Mouse (Mus musculus): Measurements from ENCODE around the gene S1pr4. TPM values are rescaled to one million over a fixed set of nuclear protein-coding genes. Genes with fewer than 3 reads are reported as not detected.

S1pr4 gene
- polyA plus RNA-seq, 1 experiment from 2014 or later: 0.42 TPM

GRCm38 (mm10) chr10:81510246-81510810, 10.4 kb upstream of the S1pr4 start:
- Histone ChIP-seq H3K27ac (no peak overlapping the region), H3K27me3 (ENCODE audit: insufficient read depth, poor library complexity, severe bottlenecking) (peaks cover 25% of the 10 kb centered on the region), H3K9me3 (peaks cover 10% of the 10 kb centered on the region), H3K36me3 (no peaks in the 10 kb centered on the region), H3K4me1 (replicated peaks) (peaks cover 5% of the 10 kb centered on the region), H3K4me3 (no peak overlapping the region)
- WGBS: 84% methylated on average over 14 of the region's 14 CpGs
- no peak for DNase-seq (ENCODE audit: low spot score)

GRCm38 (mm10) chr10:81507691-81508489, 8.0 kb upstream of the S1pr4 start:
- H3K9me3 ChIP-seq: no peaks in the 10 kb centered on the region
- peaks cover 6% of the 10 kb centered on the region for H3K4me1 ChIP-seq (replicated peaks)
- WGBS: 76% methylated on average over 13 of the region's 13 CpGs
- no peaks in the 10 kb centered on the region for H3K36me3 ChIP-seq
- no peak for DNase-seq (ENCODE audit: low spot score)
- peaks cover 32% of the 10 kb centered on the region for H3K27me3 ChIP-seq (ENCODE audit: insufficient read depth, poor library complexity, severe bottlenecking)
- H3K27ac ChIP-seq: no peak overlapping the region
- no peak overlapping the region for H3K4me3 ChIP-seq

DNA sequence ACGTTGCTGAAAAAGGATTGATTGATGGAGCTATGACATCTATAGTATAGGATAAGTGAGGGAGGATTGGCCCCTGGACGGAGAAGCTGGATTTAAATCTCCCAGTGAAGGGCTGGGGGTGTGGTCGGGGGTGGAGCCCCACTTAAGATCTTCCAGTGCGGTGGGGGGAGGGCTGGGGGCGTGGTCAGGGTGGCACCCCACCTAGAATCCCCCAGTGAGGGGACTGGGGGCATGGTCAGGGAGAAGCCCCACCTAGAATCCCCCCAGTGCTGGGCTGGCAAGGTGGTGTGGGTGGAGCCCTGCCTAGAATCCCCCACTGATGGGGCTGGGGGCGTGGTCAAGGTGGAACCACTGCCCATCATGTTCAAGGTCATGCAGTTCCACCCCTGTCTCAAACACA, 7.2 kb upstream of the S1pr4 start:
- Histone ChIP-seq H3K4me1 (replicated peaks) (peaks cover 9% of the 10 kb centered on the region), H3K4me3 (no peak overlapping the region), H3K9me3 (no peaks in the 10 kb centered on the region), H3K27ac (no peak overlapping the region), H3K27me3 (ENCODE audit: insufficient read depth, poor library complexity, severe bottlenecking) (peaks cover 26% of the 10 kb centered on the region), H3K36me3 (no peaks in the 10 kb centered on the region)
- 40% methylated on average over 6 of the region's 6 CpGs for WGBS
- DNase-seq (ENCODE audit: low spot score): no peak

GRCm38 (mm10) chr10:81505016-81505664, 5.2 kb upstream of the S1pr4 start:
- Histone ChIP-seq H3K27me3 (ENCODE audit: insufficient read depth, poor library complexity, severe bottlenecking) (peaks cover 12% of the 10 kb centered on the region), H3K36me3 (no peaks in the 10 kb centered on the region), H3K4me3 (no peak overlapping the region), H3K4me1 (replicated peaks) (peaks cover 9% of the 10 kb centered on the region), H3K9me3 (no peaks in the 10 kb centered on the region), H3K27ac (no peak overlapping the region)
- 76% methylated on average over 15 of the region's 15 CpGs for WGBS
- DNase-seq (ENCODE audit: low spot score): no peak

GRCm38 (mm10) chr10:81502658-81503057, 2.7 kb upstream of the S1pr4 start:
- peak overlapping the region; percentile 46 for H3K4me3 ChIP-seq
- 11% methylated on average over 36 of the region's 36 CpGs for WGBS
- peaks cover 12% of the 10 kb centered on the region for H3K27me3 ChIP-seq (ENCODE audit: insufficient read depth, poor library complexity, severe bottlenecking)
- H3K9me3 ChIP-seq: no peaks in the 10 kb centered on the region
- H3K27ac ChIP-seq: peak overlapping the region; percentile 10; the same call in 1 of the 2 replicates
- no peaks in the 10 kb centered on the region for H3K36me3 ChIP-seq
- peaks cover 26% of the 10 kb centered on the region for H3K4me1 ChIP-seq (replicated peaks)
- peak; percentile 86 for DNase-seq (ENCODE audit: low spot score)

DNA sequence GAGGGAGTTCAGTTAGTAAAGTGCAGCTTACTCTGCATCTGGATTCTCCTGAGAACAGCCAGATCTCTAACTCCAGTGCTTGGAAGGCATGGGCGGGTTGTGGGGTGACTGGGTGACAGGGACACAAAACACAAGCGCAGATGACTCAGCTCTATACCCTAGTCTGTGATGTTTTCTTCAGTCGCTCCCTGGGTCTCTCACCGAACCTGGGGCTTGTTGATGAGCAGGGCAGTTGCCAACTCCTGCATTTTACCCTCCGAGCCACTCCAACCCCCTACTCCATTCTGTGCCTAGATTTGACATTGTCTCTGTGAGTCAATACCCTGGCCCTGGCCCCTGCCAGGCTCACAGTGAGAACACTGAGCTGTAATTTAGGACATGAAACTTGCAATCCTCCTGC, 1.9 kb upstream of the S1pr4 start:
- H3K27me3 ChIP-seq (ENCODE audit: insufficient read depth, poor library complexity, severe bottlenecking): peaks cover 12% of the 10 kb centered on the region
- no peak overlapping the region for H3K4me3 ChIP-seq
- 86% methylated on average over 5 of the region's 5 CpGs for WGBS
- no peaks in the 10 kb centered on the region for H3K9me3 ChIP-seq
- no peak for DNase-seq (ENCODE audit: low spot score)
- peaks cover 33% of the 10 kb centered on the region for H3K4me1 ChIP-seq (replicated peaks)
- H3K36me3 ChIP-seq: no peaks in the 10 kb centered on the region
- no peak overlapping the region for H3K27ac ChIP-seq

DNA sequence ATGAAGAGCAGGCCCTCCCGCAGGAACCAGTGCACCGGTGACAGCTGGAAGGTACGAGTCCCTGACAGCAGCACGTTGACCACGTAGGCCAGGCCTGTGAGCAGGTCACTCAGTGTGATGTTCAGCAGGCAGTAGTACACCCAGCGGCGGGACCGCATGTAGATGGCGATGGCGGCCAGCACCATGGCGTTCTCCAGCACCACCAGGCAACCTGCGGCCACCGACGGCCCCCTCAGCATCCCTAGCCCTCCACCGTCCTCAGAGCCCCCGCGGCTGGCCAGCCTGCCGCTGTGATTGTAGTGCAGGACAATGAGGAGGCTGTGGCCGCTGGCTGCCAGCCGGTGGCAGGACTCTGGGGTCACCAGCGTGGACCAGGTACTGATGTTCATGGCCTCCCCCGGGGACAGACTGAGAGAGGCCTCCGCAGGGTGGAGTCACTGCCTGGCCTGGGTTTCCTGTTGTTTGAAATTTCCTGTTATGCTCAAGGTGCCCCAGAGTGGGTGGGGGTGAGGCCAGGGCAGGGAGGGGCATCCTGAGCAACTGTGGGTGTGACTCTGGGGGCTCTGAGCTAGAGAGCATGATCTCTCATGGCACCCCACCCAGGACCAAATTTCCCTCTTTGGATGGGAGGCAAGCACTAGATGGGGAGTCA, 556 bp downstream of the S1pr4 start:
- DNase-seq (ENCODE audit: low spot score): no peak
- peak overlapping the region; percentile 41; the same call in 1 of the 2 replicates for H3K27ac ChIP-seq
- H3K4me3 ChIP-seq: 0 out of 2 replicates have a peak overlapping the region, but pooled peaks have one; percentile 7
- peaks cover 12% of the 10 kb centered on the region for H3K27me3 ChIP-seq (ENCODE audit: insufficient read depth, poor library complexity, severe bottlenecking)
- H3K9me3 ChIP-seq: no peaks in the 10 kb centered on the region
- 76% methylated on average over 23 of the region's 23 CpGs for WGBS
- H3K36me3 ChIP-seq: no peaks in the 10 kb centered on the region
- H3K4me1 ChIP-seq (replicated peaks): peaks cover 42% of the 10 kb centered on the region

- WGBS: 88% methylated on average over 38 of the region's 38 CpGs
- Histone ChIP-seq H3K36me3 (peaks cover 6% of the 10 kb centered on the region), H3K9me3 (no peaks in the 10 kb centered on the region), H3K4me1 (replicated peaks) (peaks cover 50% of the 10 kb centered on the region), H3K27me3 (ENCODE audit: insufficient read depth, poor library complexity, severe bottlenecking) (peaks cover 8% of the 10 kb centered on the region), H3K4me3 (peak overlapping the region; percentile 7; the same call in 1 of the 2 replicates), H3K27ac (no peak overlapping the region)
- no peak for DNase-seq (ENCODE audit: low spot score)
These were observed 1.3 kb downstream of the S1pr4 start for GRCm38 (mm10) chr10:81498316-81499249.

GRCm38 (mm10) chr10:81497401-81498270, 2.3 kb downstream of the S1pr4 start:
- Histone ChIP-seq H3K36me3 (peaks cover 16% of the 10 kb centered on the region), H3K4me1 (replicated peaks) (peaks cover 49% of the 10 kb centered on the region), H3K9me3 (no peaks in the 10 kb centered on the region), H3K27me3 (ENCODE audit: insufficient read depth, poor library complexity, severe bottlenecking) (no peaks in the 10 kb centered on the region), H3K27ac (0 out of 2 replicates have a peak overlapping the region, but pooled peaks have one; percentile 85), H3K4me3 (peak overlapping the region; percentile 84)
- 86% methylated on average over 17 of the region's 17 CpGs for WGBS
- no peak for DNase-seq (ENCODE audit: low spot score)

DNA sequence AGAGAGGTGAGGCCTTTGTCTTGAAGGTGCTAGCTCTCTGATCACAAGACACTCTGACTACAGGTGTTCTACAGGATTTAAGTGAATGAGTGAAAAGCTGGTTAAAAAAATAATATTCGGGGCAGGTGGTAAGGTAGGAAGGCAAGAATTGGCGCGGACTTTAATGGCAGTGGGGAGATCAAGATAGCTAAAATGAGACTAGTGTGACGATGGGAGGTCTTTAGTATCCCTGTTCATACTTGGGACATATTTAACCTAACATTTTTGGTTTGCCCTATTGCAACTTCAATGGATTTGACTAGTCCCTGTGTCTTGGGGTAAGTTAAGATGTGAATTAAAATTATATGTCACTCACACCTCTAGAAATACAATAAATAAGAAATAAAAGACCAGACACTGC, 3.0 kb downstream of the S1pr4 start:
- WGBS: 39% methylated on average over 4 of the region's 4 CpGs
- peak overlapping the region; percentile 85 for H3K27ac ChIP-seq
- DNase-seq (ENCODE audit: low spot score): no peak

DNA sequence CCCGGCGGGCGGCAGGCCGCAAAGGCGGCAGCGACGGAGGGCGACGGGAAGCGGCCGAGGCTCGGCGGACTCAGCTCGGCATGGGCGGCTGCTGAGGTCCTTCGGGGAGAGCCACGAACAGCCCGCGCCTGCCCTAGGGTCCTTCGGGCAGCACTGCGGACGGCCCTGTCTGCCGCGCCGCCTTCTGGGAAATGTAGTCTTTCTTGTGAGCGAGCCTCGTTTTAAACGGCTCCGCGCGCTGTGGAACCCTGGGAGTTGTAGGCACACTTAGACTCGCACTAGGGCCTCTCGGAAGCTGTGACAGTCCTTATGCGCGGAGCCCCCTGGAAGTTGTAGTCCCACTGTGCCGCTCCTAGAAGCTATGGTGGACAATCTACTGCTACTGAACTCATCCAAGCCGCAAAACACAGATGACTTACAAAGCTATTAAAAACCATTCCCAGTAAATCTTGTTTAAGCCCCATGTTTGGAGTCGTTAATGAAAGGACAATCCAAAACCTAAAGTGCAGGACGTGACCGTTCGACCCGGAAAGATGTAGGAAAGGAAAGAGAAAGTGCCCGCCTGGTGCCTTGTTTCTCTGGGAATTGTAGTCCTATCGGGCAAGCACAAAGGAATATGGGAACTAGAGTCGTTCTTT, 3.5 kb downstream of the S1pr4 start, which contains the start of gene Ncln:
Gene Ncln (minus strand): TSS at position 129 of the 638 bp plus-strand sequence.
- H3K27ac ChIP-seq: peak within 1 kb of the TSS; percentile 85
- peaks cover 48% of the 10 kb centered on the region for H3K4me1 ChIP-seq (replicated peaks)
- no peaks in the 10 kb centered on the region for H3K9me3 ChIP-seq
- DNase-seq (ENCODE audit: low spot score): peak; percentile 98
- H3K36me3 ChIP-seq: peaks cover 28% of the 10 kb centered on the region
- peak within 1 kb of the TSS; percentile 84 for H3K4me3 ChIP-seq
- under 1% methylated on average over 45 of the region's 45 CpGs for WGBS
- H3K27me3 ChIP-seq (ENCODE audit: insufficient read depth, poor library complexity, severe bottlenecking): no peaks in the 10 kb centered on the region

More for the DNA sequence above, 3.0 kb downstream of the S1pr4 start:
- H3K4me1 ChIP-seq (replicated peaks): peaks cover 48% of the 10 kb centered on the region
- H3K9me3 ChIP-seq: no peaks in the 10 kb centered on the region
- no peaks in the 10 kb centered on the region for H3K27me3 ChIP-seq (ENCODE audit: insufficient read depth, poor library complexity, severe bottlenecking)
- H3K4me3 ChIP-seq: peak overlapping the region; percentile 84
- peaks cover 22% of the 10 kb centered on the region for H3K36me3 ChIP-seq
